Mouse (Mus musculus) G1E-ER4 (cell line): ENCODE results near the gene Slamf7. TPM values are rescaled to one million over a fixed set of nuclear protein-coding genes. Genes with fewer than 3 reads are reported as not detected.

ENCODE experiments used
- GATA1 ChIP-seq: IDR thresholded peaks from one replicate; pipeline ENCODE4 v1.8.0; 2012; ENCODE audit warnings: low read length, inconsistent platforms
- polyA plus RNA-seq: library from polyadenylated mRNA; stranded (reverse); fragments of >175 nt; gene quantifications from 2 replicates; pipeline ENCODE4 v1.2.3, GENCODE M21; 2012

Gene Slamf7
- polyA plus RNA-seq, 1 experiment, result not detected

DNA sequence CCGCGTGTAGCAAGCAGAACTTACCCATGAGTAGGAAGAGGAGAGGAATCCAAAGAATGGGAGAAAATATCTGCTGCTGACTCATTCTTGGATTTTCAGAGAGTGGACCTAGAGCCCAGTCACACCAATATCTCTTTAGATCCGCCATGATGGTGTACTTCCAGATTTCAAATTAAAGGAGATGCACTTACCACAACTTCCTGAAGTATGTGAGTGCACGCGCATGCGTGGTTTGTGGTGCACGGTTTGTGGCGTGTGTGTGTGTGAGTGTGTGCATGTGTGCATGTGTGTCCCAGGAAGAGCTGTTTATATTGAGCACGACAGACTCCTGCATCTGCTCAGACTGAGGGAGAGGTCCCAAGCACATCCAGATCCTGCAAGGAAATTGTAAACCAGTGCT lies 45.7 kb downstream of the Slamf7 start, which contains the start of gene Ly9:
Gene Ly9 (minus strand): TSS at position 235 of the 400 bp plus-strand sequence.
- no peak for TF ChIP-seq GATA1

DNA sequence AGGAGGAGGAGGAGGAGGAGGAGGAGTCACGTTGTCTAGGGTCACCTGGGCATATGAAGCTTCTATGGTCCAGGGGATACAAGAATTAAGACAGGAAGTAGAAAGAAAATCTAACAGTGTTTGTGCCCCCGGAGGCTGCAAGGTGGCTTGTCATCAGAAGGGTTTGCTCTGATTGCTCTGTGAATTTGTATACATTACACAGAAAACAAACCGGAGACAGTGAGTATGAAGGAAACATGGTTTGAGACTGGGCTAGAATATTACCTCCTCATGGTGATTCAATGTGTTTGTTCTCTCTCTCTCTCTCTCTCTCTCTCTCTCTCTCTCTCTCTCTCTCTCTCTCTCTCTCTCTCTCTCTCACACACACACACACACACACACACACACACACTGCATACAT lies 46.2 kb downstream of the Slamf7 start:
- TF ChIP-seq GATA1, result no peak

DNA sequence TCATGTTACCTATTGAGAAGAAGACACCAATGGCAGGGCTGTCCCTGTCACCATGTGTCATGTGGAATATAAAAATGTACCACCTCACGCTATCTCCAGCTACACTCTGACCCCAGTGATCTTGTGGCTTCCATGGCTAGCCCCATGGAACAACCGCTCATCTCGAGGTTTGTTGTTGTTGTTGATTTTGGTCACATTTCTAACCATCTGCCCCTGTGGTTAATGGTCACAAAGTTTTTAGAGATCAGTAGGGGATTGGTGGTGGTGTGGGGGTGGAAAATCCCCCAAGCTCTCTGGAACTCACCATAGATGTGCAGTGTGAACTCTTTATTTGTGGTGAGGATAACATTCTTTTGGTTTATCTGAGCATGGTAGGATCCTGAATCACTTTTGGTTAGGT lies 48.1 kb downstream of the Slamf7 start:
- no peak for TF ChIP-seq GATA1

DNA sequence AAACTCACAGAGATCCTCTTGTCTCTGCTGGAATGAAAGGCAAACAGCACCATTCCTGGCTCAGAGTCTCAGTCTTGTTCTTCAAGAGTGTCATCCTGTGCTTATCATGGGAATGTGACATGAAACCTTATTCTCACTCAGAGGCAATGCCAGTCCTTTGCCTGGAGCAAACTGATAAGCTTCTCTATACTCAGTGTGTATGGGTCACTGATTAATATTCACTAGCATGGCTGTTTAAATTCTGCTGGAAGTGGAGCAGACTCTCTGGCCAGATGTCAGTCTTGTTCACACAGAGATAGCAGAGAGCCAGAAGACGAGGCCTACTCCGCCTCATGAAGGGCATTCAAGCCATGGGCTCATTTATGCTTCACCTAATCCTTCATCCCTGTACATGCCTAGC lies 68.3 kb downstream of the Slamf7 start:
- TF ChIP-seq GATA1, result no peak

Other genes starting within 250 kb of the Slamf7 start
- 35.2 and 37.5 TPM in 2 replicates for gene Usf1, start 241.7 kb downstream of the Slamf7 start, polyA plus RNA-seq
- 0.22 TPM in 1 of 2 replicates, not detected in the other for gene Tstd1, start 234.2 kb downstream of the Slamf7 start, polyA plus RNA-seq
- not detected in 2 replicates for gene F11r, start 215.5 kb downstream of the Slamf7 start, polyA plus RNA-seq
- 12.2 and 15.6 TPM in 2 replicates for gene Alyref2, start 149.6 kb downstream of the Slamf7 start, polyA plus RNA-seq
- not detected in 2 replicates for gene Itln1, start 117.7 kb downstream of the Slamf7 start, polyA plus RNA-seq
- not detected in 2 replicates for gene Cd244a, start 93.8 kb downstream of the Slamf7 start, polyA plus RNA-seq
- gene Ly9, start 45.6 kb downstream of the Slamf7 start, polyA plus RNA-seq, result not detected in 2 replicates
- gene Cd48, start 29.0 kb upstream of the Slamf7 start, polyA plus RNA-seq, result not detected in 2 replicates
- gene Slamf1, start 114.1 kb upstream of the Slamf7 start, polyA plus RNA-seq, result not detected in 2 replicates
- gene Cd84, start 186.7 kb upstream of the Slamf7 start, polyA plus RNA-seq, result not detected in 2 replicates
- not detected in 2 replicates for gene Gm10521, start 242.6 kb upstream of the Slamf7 start, polyA plus RNA-seq